Mouse (Mus musculus) adrenal gland, postnatal 0 days (tissue): ENCODE data around the gene Nrsn1. TPM values are rescaled to one million over a fixed set of nuclear protein-coding genes. Genes with fewer than 3 reads are reported as not detected.

Experiments used
- polyA plus RNA-seq: library from polyadenylated mRNA; unstranded; fragments of >200 nt; fragmentation: Nextera tagmentation; extraction: Ambion mirVana; gene quantifications from 2 replicates; pipeline ENCODE4 v1.2.1, GENCODE M21; 2015

Nrsn1 gene
- 7.0 and 20.3 TPM in 2 replicates for polyA plus RNA-seq

DNA sequence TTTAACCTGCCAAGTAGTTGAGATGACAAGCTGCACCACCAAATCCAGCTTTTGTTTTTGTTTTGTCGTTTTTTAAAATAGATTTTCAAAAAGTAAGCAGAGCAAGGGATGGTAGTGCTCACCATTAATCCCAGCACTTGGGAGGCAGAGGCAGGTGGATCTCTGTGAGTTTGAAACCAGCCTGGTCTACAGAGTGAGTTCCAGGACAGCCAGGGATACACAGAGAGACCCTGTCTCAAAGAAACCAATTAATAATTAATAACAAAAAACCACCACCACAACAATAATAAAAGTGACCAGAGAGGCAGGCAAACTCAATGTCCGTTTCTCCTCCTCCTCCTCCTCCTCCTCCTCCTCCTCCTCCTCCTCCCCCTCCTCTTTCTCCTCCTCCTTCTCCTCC lies at the start of gene Nrsn1:
TSS of gene Nrsn1 (minus strand) at position 101 of the 400 bp plus-strand sequence.

Other genes with a start within 250 kb of the Nrsn1 start
- 0.36 and 2.1 TPM in 2 replicates for gene Dcdc2a, start 214.5 kb downstream of the Nrsn1 start, polyA plus RNA-seq